Mouse (Mus musculus) CH12.LX (cell line): ENCODE results near the gene Etv2.
A peak's percentile ranks its signal among the peaks of the same experiment; 100 is the strongest.

ENCODE experiments used
- CTCF ChIP-seq, 2 experiments: IDR thresholded peaks in 1 of 2; conservative IDR thresholded peaks in 1 of 2; 2 replicates each; pipeline ENCODE4 v1.5.1; 2011 to 2012; ENCODE audit warnings: low read depth in 2 of 2, low read length in 2 of 2, improper control_type of control experiment in 1 of 2, inconsistent platforms in 1 of 2, mild to moderate bottlenecking in 1 of 2, moderate library complexity in 1 of 2
- E2F4 ChIP-seq: IDR thresholded peaks from 2 replicates; pipeline ENCODE4 v1.6.1; 2011; ENCODE audit warnings: low read depth, low read length, improper control_type of control experiment; ENCODE audit not compliant: insufficient replicate concordance
- ELF1 ChIP-seq: IDR thresholded peaks from 2 replicates; pipeline ENCODE4 v1.6.1; 2014; ENCODE audit warnings: low read depth, mild to moderate bottlenecking, inconsistent platforms, low read length, improper control_type of control experiment
- HCFC1 ChIP-seq: IDR thresholded peaks from 2 replicates; pipeline ENCODE4 v1.6.1; 2012; ENCODE audit warnings: low read depth, mild to moderate bottlenecking, inconsistent platforms, low read length, improper control_type of control experiment
- KAT2A ChIP-seq: IDR thresholded peaks from 2 replicates; pipeline ENCODE4 v1.6.1; 2012; ENCODE audit warnings: low read length, improper control_type of control experiment, inconsistent platforms; ENCODE audit not compliant: insufficient replicate concordance
- MAFK ChIP-seq: IDR thresholded peaks from 2 replicates; pipeline ENCODE4 v1.6.1; 2011; ENCODE audit warnings: low read length, improper control_type of control experiment; ENCODE audit not compliant: insufficient replicate concordance
- MAZ ChIP-seq: IDR thresholded peaks from 2 replicates; pipeline ENCODE4 v1.6.1; 2012; ENCODE audit warnings: low read depth, mild to moderate bottlenecking, inconsistent platforms, low read length, improper control_type of control experiment, moderate library complexity
- NELFE ChIP-seq: IDR thresholded peaks from 2 replicates; pipeline ENCODE4 v1.6.1; 2011; ENCODE audit warnings: low read depth, low read length, improper control_type of control experiment
- POLR2A ChIP-seq: IDR thresholded peaks from 2 replicates; pipeline ENCODE4 v1.6.1; 2011; ENCODE audit warnings: low read depth, mild to moderate bottlenecking, improper control_type of control experiment, low read length
- RAD21 ChIP-seq: IDR thresholded peaks from 2 replicates; pipeline ENCODE4 v1.6.1; 2011; ENCODE audit warnings: low read depth, mild to moderate bottlenecking, low read length, improper control_type of control experiment, moderate library complexity
- TCF12 ChIP-seq: IDR thresholded peaks from 2 replicates; pipeline ENCODE4 v1.6.1; 2014; ENCODE audit warnings: low read depth, mild to moderate bottlenecking, inconsistent platforms, low read length, improper control_type of control experiment
- USF2 ChIP-seq: conservative IDR thresholded peaks from 2 replicates; pipeline ENCODE4 v1.6.1; 2011; ENCODE audit warnings: low read depth, low read length, improper control_type of control experiment
- ZKSCAN1 ChIP-seq: IDR thresholded peaks from 2 replicates; pipeline ENCODE4 v1.6.1; 2012; ENCODE audit warnings: low read depth, inconsistent platforms, low read length, improper control_type of control experiment, borderline replicate concordance
- ZNF384 ChIP-seq: IDR thresholded peaks from 2 replicates; pipeline ENCODE4 v1.6.1; 2012; ENCODE audit warnings: low read depth, low read length, improper control_type of control experiment, inconsistent platforms

- TF ChIP-seq POLR2A, result no peak
- TF ChIP-seq TCF12, result no peak
- TF ChIP-seq RAD21, result no peak; the same call in 1 of the 2 replicates
- TF ChIP-seq ELF1, result no peak
- peak in 1 of 2 experiments; percentile 57; a peak in 2 of 4 replicates for TF ChIP-seq CTCF (conservative IDR thresholded peaks at IDR 0.05 in 1 of 2, IDR thresholded peaks at IDR 0.05 in 1 of 2; ENCODE audit: low read depth in 2 of 2, low read length in 2 of 2)
- TF ChIP-seq ZNF384, result no peak
- TF ChIP-seq KAT2A, result no peak
- TF ChIP-seq NELFE, result no peak
- TF ChIP-seq ZKSCAN1, result no peak
- TF ChIP-seq USF2, result no peak
- TF ChIP-seq MAZ, result no peak
- TF ChIP-seq E2F4, result no peak
- no peak for TF ChIP-seq HCFC1
- no peak for TF ChIP-seq MAFK
These were observed 1.0 kb downstream of the Etv2 start for GRCm38 (mm10) chr7:30634621-30635020.
